Mouse (Mus musculus) adrenal gland (tissue): ENCODE results near the gene Hao2.

Source experiments
- intact Hi-C: fragments of 180-260 bp; cut with DNase I; formaldehyde crosslinking; loops from one replicate; pipeline ENCODE4 v1.15.1; 2025

Gene Hao2

GRCm38 (mm10) chr3:98859576-98859975, 33.5 kb downstream of the Hao2 start, which contains the start of gene Hsd3b1:
Gene Hsd3b1, minus strand, starts transcription at chr3:98859794.
- intact Hi-C loops: no loop called here

- intact Hi-C loops: no loop called here
These were observed 35.0 kb downstream of the Hao2 start for GRCm38 (mm10) chr3:98858051-98858450.

- intact Hi-C loops: no loop called here
These were observed 36.1 kb downstream of the Hao2 start for GRCm38 (mm10) chr3:98856892-98857291.

- intact Hi-C loops: no loop called here
These were observed 37.9 kb downstream of the Hao2 start for GRCm38 (mm10) chr3:98855160-98855559.

- intact Hi-C loops: no loop called here
These were observed 39.4 kb downstream of the Hao2 start for GRCm38 (mm10) chr3:98853685-98854084.

- intact Hi-C loops: no loop called here
These were observed 40.0 kb downstream of the Hao2 start for GRCm38 (mm10) chr3:98853051-98853450.

GRCm38 (mm10) chr3:98852631-98853030, 40.4 kb downstream of the Hao2 start:
- intact Hi-C loops: no loop called here

GRCm38 (mm10) chr3:98851853-98852252, 41.2 kb downstream of the Hao2 start:
- intact Hi-C loops: no loop called here

- intact Hi-C loops: no loop called here
These were observed 42.8 kb downstream of the Hao2 start for GRCm38 (mm10) chr3:98850262-98850661.

GRCm38 (mm10) chr3:98848898-98849297, 44.1 kb downstream of the Hao2 start:
- intact Hi-C loops: no loop called here
